Mouse (Mus musculus) kidney, adult 2 months (tissue): ENCODE data around the gene Rtn4rl2.

Experiments used
- CTCF ChIP-seq: fragments of 200-500 bp; conservative IDR thresholded peaks from 2 replicates; pipeline ENCODE4 v1.5.1; 2011; ENCODE audit warnings: low read depth, mild to moderate bottlenecking, control low read depth, low read length, moderate library complexity, mixed read lengths; ENCODE audit not compliant: insufficient read depth, insufficient read length
- POLR2A ChIP-seq: fragments of 200-500 bp; IDR thresholded peaks from one replicate; pipeline ENCODE4 v1.6.1; 2011; ENCODE audit warnings: low read depth, low read length, control low read depth

DNA sequence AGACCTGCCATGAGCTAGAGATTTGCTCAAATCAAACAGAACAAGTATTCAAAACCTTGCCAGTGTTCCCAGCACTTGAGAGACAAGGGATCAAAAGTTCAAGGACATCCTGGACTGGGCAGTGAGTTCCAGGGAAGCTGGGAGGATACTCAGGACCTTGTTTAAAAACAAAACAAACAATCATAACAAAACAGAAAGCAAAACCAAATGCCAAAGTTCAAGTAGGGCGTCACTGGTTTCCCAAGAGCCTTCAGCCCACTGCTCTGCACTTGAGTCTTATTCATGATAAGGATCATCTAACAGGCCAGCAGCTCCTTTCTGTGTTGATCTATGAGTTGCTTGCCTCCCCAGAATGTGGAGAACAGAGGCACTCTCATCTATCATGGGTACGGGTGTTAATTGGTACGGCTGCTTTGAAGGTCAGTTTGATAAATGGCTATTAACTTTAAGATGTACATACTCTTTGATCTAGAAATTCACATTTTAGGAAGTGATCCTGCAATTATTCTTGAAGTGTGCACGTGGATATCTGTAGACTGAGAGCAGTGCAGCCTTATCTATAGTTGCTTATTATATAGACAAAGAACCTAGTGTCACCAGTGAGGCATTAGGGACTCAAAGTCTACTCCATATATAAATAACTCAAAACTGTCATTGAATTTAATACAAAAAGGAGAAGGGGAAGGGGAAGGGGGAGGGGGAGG is 9.1 kb upstream of the Rtn4rl2 start:
- TF ChIP-seq CTCF (no peak), POLR2A (no peak)
